Mouse (Mus musculus) gastrocnemius, postnatal 25 days (tissue): ENCODE measurements at regions not wholly inside any gene's neighbourhood (a gene's known extent, or its start where the extent isn't known, plus 50 kb on each side); places are given as distances from the start of the nearest gene placed in this dataset.
A peak's percentile ranks its signal among the peaks of the same experiment; 100 is the strongest.

Experiments used
- DNase-seq: peaks from one replicate; pipeline ENCODE4 v3.0.0; 2022

- peak; percentile 87 for DNase-seq
Observed at GRCm38 (mm10) chr9:63896073-63896807, 125.6 kb downstream of the Smad6 start.

- no peak for DNase-seq
Observed at GRCm38 (mm10) chr9:63892235-63892971, 129.5 kb downstream of the Smad6 start.

- no peak for DNase-seq
Observed at GRCm38 (mm10) chr9:63890717-63891116, 131.1 kb downstream of the Smad6 start.

- DNase-seq = no peak
Observed at GRCm38 (mm10) chr9:63889570-63889969, 131.8 kb upstream of the Smad3 start.

GRCm38 (mm10) chr9:63884971-63885370 is 127.2 kb upstream of the Smad3 start:
- DNase-seq = no peak

- DNase-seq = no peak
Observed at GRCm38 (mm10) chr9:63883738-63884520, 126.1 kb upstream of the Smad3 start.

GRCm38 (mm10) chr9:63881692-63882091 is 123.9 kb upstream of the Smad3 start:
- DNase-seq = no peak

- no peak for DNase-seq
Observed at GRCm38 (mm10) chr9:63881261-63881563, 123.4 kb upstream of the Smad3 start.

GRCm38 (mm10) chr9:63880487-63881260 is 122.9 kb upstream of the Smad3 start:
- DNase-seq = no peak

- no peak for DNase-seq
Observed at GRCm38 (mm10) chr9:63879710-63880428, 122.1 kb upstream of the Smad3 start.

GRCm38 (mm10) chr9:63877864-63878263 is 120.1 kb upstream of the Smad3 start:
- DNase-seq = no peak

- DNase-seq = no peak
Observed at GRCm38 (mm10) chr9:63876886-63877285, 119.1 kb upstream of the Smad3 start.

- DNase-seq = no peak
Observed at GRCm38 (mm10) chr9:63876023-63876422, 118.2 kb upstream of the Smad3 start.

- no peak for DNase-seq
Observed at GRCm38 (mm10) chr9:63875193-63875592, 117.4 kb upstream of the Smad3 start.

- DNase-seq = no peak
Observed at GRCm38 (mm10) chr9:63864350-63864749, 106.6 kb upstream of the Smad3 start.

GRCm38 (mm10) chr9:63863328-63863727 is 105.5 kb upstream of the Smad3 start:
- DNase-seq = no peak

GRCm38 (mm10) chr9:63862427-63862826 is 104.6 kb upstream of the Smad3 start:
- DNase-seq = no peak

- DNase-seq = no peak
Observed at GRCm38 (mm10) chr9:63861418-63861817, 103.6 kb upstream of the Smad3 start.

- DNase-seq = no peak
Observed at GRCm38 (mm10) chr9:63860196-63860595, 102.4 kb upstream of the Smad3 start.

- DNase-seq = no peak
Observed at GRCm38 (mm10) chr9:63856065-63856736, 98.4 kb upstream of the Smad3 start.

GRCm38 (mm10) chr9:63851809-63852208 is 94.0 kb upstream of the Smad3 start:
- DNase-seq = no peak
